Mouse (Mus musculus): ENCODE results near the gene Kbtbd7.
"Not testable (repeated sequence)": the region's sequence is repeated elsewhere in the genome, so short reads cannot be mapped to it uniquely, and the experiment has no call there.

The Kbtbd7 gene

GRCm38 (mm10) chr14:79425979-79426729 lies at the start of gene Kbtbd7:
Gene Kbtbd7, plus strand, starts transcription at chr14:79426511.
- DNase-seq (ENCODE audit: low spot score), result peak; percentile 93

GRCm38 (mm10) chr14:79377041-79377440 lies 49.3 kb upstream of the Kbtbd7 start:
- no peak for DNase-seq (ENCODE audit: low spot score)

- peak; percentile 34 for DNase-seq (ENCODE audit: low spot score)
Observed at GRCm38 (mm10) chr14:79383120-79383519, 43.2 kb upstream of the Kbtbd7 start.

GRCm38 (mm10) chr14:79388304-79388703 lies 38.0 kb upstream of the Kbtbd7 start:
- DNase-seq (ENCODE audit: low spot score), result no peak

GRCm38 (mm10) chr14:79389438-79390264 lies 36.7 kb upstream of the Kbtbd7 start:
- peak; percentile 21 for DNase-seq (ENCODE audit: low spot score)

GRCm38 (mm10) chr14:79390265-79390926 lies 35.9 kb upstream of the Kbtbd7 start, which contains the start of gene Naa16:
Gene Naa16, minus strand, starts transcription at chr14:79390778.
- peak; percentile 93 for DNase-seq (ENCODE audit: low spot score)

- no peak for DNase-seq (ENCODE audit: low spot score)
Observed at GRCm38 (mm10) chr14:79393289-79393688, 33.0 kb upstream of the Kbtbd7 start.

- DNase-seq (ENCODE audit: low spot score), result peak; percentile 72
Observed at GRCm38 (mm10) chr14:79394564-79394963, 31.7 kb upstream of the Kbtbd7 start.

GRCm38 (mm10) chr14:79397321-79398122 lies 28.8 kb upstream of the Kbtbd7 start, which contains the start of gene Mtrf1:
Gene Mtrf1, plus strand, starts transcription at chr14:79397772.
- DNase-seq (ENCODE audit: low spot score), result peak; percentile 71

GRCm38 (mm10) chr14:79407641-79408040 lies 18.7 kb upstream of the Kbtbd7 start:
- DNase-seq (ENCODE audit: low spot score), result no peak

GRCm38 (mm10) chr14:79409278-79409830 lies 17.0 kb upstream of the Kbtbd7 start:
- no peak for DNase-seq (ENCODE audit: low spot score)

- DNase-seq (ENCODE audit: low spot score), result no peak
Observed at GRCm38 (mm10) chr14:79410662-79411061, 15.6 kb upstream of the Kbtbd7 start.

GRCm38 (mm10) chr14:79413121-79413520 lies 13.2 kb upstream of the Kbtbd7 start:
- no peak for DNase-seq (ENCODE audit: low spot score)

GRCm38 (mm10) chr14:79420083-79420685 lies 6.1 kb upstream of the Kbtbd7 start:
- no peak for DNase-seq (ENCODE audit: low spot score)

GRCm38 (mm10) chr14:79426730-79427365 lies 537 bp downstream of the Kbtbd7 start:
- not testable (repeated sequence) for DNase-seq (ENCODE audit: low spot score)

- DNase-seq (ENCODE audit: low spot score), result no peak
Observed at GRCm38 (mm10) chr14:79434068-79434467, 7.8 kb downstream of the Kbtbd7 start.

- no peak for DNase-seq (ENCODE audit: low spot score)
Observed at GRCm38 (mm10) chr14:79440655-79441054, 14.3 kb downstream of the Kbtbd7 start.

- no peak for DNase-seq (ENCODE audit: low spot score)
Observed at GRCm38 (mm10) chr14:79441441-79441840, 15.1 kb downstream of the Kbtbd7 start.

- no peak for DNase-seq (ENCODE audit: low spot score)
Observed at GRCm38 (mm10) chr14:79444601-79445000, 18.3 kb downstream of the Kbtbd7 start.

- no peak for DNase-seq (ENCODE audit: low spot score)
Observed at GRCm38 (mm10) chr14:79445055-79445620, 18.8 kb downstream of the Kbtbd7 start.

Measured in c-Kit-positive CD71-positive TER-119-positive erythroid progenitor cells, embryonic 14.5 days (primary cell).